Mouse (Mus musculus): ENCODE results near the gene Gpr173. TPM values are rescaled to one million over a fixed set of nuclear protein-coding genes. Genes with fewer than 3 reads are reported as not detected.

Gene Gpr173
- polyA plus RNA-seq, 1 experiment from 2014 or later, result 2.7 TPM

DNA sequence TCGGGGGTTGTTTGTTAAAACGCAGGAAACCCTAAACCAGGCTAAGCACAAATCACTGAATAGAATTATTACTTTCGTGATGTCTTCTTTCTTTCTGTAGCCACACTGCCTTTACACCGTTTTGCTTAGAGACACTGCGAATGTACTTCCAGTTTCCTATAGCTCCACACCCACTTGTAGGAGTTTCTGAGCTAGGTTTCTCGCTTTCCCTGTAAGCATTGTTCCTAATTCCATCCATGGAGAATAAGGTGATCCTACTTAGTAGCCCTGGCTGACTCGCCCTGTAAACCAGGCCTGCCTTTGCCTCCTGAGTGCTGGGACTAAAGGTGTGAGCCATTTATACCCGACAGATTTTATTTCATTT lies 40.8 kb downstream of the Gpr173 start:
- 0 out of 2 replicates have a peak, but pooled peaks have one; percentile 26 for ATAC-seq (ENCODE audit: insufficient number of reproducible peaks, insufficient read depth, low FRiP score, low read depth)

DNA sequence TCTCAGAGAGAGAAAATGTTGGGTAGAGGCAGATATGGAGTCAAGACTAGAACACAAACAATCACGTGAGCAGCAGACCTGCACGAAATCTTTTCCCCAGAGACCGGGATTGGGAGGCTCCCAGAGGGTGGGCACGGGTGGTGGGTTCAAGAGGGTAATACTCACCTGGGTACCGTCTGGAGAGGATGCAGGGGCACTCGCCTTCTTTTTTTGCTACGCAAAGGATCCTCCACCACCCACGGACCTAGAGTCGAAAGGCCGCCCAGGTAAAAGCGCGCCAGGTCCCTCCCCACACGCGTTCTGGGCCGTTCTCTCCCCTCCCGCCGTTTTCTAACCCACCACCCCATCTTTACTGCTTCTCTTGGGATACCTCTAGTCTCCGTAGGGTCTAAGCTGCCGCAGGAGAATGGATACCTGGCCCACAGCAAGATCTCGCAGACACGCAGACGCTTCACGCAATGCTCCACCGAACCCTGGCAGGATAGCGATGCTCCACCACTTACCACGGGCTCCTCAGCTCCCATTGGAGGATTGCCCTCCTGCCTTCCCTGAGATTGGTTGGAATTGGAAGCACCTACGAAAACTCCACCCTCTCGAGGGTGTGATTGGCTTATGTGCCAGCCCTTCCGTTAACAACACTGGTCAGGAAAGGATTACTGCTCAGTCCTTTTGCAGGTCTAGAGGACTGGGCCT lies 41.4 kb downstream of the Gpr173 start, which contains the start of gene Kantr:
TSS of gene Kantr (minus strand) at position 500 of the 693 bp plus-strand sequence.
- Histone ChIP-seq H3K9me3 (ENCODE audit: control insufficient read depth, low read length) (no peaks in the 10 kb centered on the region), H3K4me1 (ENCODE audit: control insufficient read depth in 2 of 2, insufficient read depth in 2 of 2, low read length in 2 of 2) (no peaks in the 10 kb centered on the region), H3K27ac (replicated peaks in 1 of 2; ENCODE audit: control insufficient read depth in 1 of 2, insufficient read depth in 1 of 2, low read depth in 2 of 2, low read length in 2 of 2) (peak within 1 kb of the TSS in 1 of 2 experiments; percentile 49; a peak in 1 of 4 replicates), H3K36me3 (ENCODE audit: control insufficient read depth, insufficient read depth, low read length) (no peaks in the 10 kb centered on the region), H3K4me3 (ENCODE audit: control insufficient read depth in 1 of 2, insufficient read depth in 1 of 2, low read depth in 1 of 2, low read length in 2 of 2) (peak within 1 kb of the TSS; percentile 57 to 88), H3K27me3 (ENCODE audit: control insufficient read depth, insufficient read depth, low read length) (peaks cover 3% of the 10 kb centered on the region; the same call in 1 of the 2 replicates), H3K9ac (ENCODE audit: low read length) (peak within 1 kb of the TSS; percentile 75), H3K4me2 (ENCODE audit: low read length) (peak within 1 kb of the TSS; percentile 69)
- peak; percentile 95 for ATAC-seq (ENCODE audit: insufficient number of reproducible peaks, insufficient read depth, low FRiP score, low read depth)
- WGBS, result 8% methylated on average over 27 of the region's 29 CpGs

More for the DNA sequence above, 40.8 kb downstream of the Gpr173 start:
- Histone ChIP-seq H3K27ac (replicated peaks in 1 of 2; ENCODE audit: control insufficient read depth in 1 of 2, insufficient read depth in 1 of 2, low read depth in 2 of 2, low read length in 2 of 2) (peak overlapping the region in 1 of 2 experiments; percentile 22; a peak in 1 of 4 replicates), H3K4me1 (ENCODE audit: control insufficient read depth in 2 of 2, insufficient read depth in 2 of 2, low read length in 2 of 2) (no peaks in the 10 kb centered on the region), H3K9me3 (ENCODE audit: control insufficient read depth, low read length) (no peaks in the 10 kb centered on the region), H3K4me3 (ENCODE audit: control insufficient read depth in 1 of 2, insufficient read depth in 1 of 2, low read depth in 1 of 2, low read length in 2 of 2) (peak overlapping the region in 1 of 2 experiments; percentile 57; a peak in 3 of 4 replicates), H3K36me3 (ENCODE audit: control insufficient read depth, insufficient read depth, low read length) (no peaks in the 10 kb centered on the region), H3K4me2 (ENCODE audit: low read length) (peak overlapping the region; percentile 69), H3K27me3 (ENCODE audit: control insufficient read depth, insufficient read depth, low read length) (peaks cover 3% of the 10 kb centered on the region; the same call in 1 of the 2 replicates), H3K9ac (ENCODE audit: low read length) (peak overlapping the region; percentile 60)
- WGBS, result 20% methylated on average over 8 of the region's 8 CpGs

DNA sequence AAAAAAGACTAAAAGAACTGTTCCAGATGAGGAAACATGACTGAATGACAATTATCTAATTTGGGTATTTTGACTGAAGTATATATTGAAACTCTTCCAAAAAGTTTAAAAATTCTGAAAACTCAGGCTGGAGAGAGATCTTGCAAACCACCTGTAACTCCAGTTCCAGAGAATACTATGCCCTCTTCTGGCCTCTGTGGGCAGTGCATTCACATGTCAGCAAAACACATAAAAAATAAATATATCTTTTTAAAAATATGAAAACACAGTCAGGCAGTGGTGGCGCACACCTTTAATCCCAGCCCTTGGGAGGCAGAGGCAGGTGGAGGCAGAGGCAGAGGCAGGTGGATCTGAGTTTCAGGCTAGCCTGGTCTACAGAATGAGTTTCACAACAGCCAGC lies 44.9 kb downstream of the Gpr173 start:
- Histone ChIP-seq H3K4me2 (ENCODE audit: low read length) (no peak overlapping the region), H3K4me3 (ENCODE audit: control insufficient read depth in 1 of 2, insufficient read depth in 1 of 2, low read depth in 1 of 2, low read length in 2 of 2) (no peak overlapping the region), H3K4me1 (ENCODE audit: control insufficient read depth in 2 of 2, insufficient read depth in 2 of 2, low read length in 2 of 2) (no peaks in the 10 kb centered on the region), H3K36me3 (ENCODE audit: control insufficient read depth, insufficient read depth, low read length) (no peaks in the 10 kb centered on the region), H3K9ac (ENCODE audit: low read length) (no peak overlapping the region), H3K27me3 (ENCODE audit: control insufficient read depth, insufficient read depth, low read length) (peaks cover 4% of the 10 kb centered on the region; the same call in 1 of the 2 replicates), H3K9me3 (ENCODE audit: control insufficient read depth, low read length) (no peaks in the 10 kb centered on the region), H3K27ac (replicated peaks in 1 of 2; ENCODE audit: control insufficient read depth in 1 of 2, insufficient read depth in 1 of 2, low read depth in 2 of 2, low read length in 2 of 2) (no peak overlapping the region)
- 89% methylated on average over 1 of the region's 1 CpGs for WGBS
- ATAC-seq (ENCODE audit: insufficient number of reproducible peaks, insufficient read depth, low FRiP score, low read depth), result no peak

DNA sequence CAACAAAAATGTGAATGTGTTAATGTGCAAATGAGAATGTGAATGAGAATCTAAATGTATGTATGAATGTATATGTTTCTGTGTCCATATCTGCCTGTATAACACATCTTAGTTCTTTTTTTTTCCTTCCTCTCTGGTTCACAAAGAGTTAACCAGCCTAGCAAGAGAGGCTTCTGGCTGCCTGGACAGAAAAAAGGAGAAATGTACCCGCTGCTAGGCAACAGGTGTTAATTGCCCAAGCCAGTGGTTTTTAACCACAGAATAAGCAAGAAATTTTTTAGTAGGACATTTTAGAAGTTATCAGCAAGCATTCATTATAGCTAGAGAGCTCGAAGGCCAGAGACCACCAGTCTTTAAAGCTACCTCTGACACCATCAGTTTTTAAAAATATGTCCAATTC lies 45.7 kb downstream of the Gpr173 start:
- Histone ChIP-seq H3K36me3 (ENCODE audit: control insufficient read depth, insufficient read depth, low read length) (no peaks in the 10 kb centered on the region), H3K4me1 (ENCODE audit: control insufficient read depth in 2 of 2, insufficient read depth in 2 of 2, low read length in 2 of 2) (no peaks in the 10 kb centered on the region), H3K4me2 (ENCODE audit: low read length) (no peak overlapping the region), H3K4me3 (ENCODE audit: control insufficient read depth in 1 of 2, insufficient read depth in 1 of 2, low read depth in 1 of 2, low read length in 2 of 2) (no peak overlapping the region), H3K9ac (ENCODE audit: low read length) (no peak overlapping the region), H3K9me3 (ENCODE audit: control insufficient read depth, low read length) (no peaks in the 10 kb centered on the region), H3K27me3 (ENCODE audit: control insufficient read depth, insufficient read depth, low read length) (peaks cover 4% of the 10 kb centered on the region; the same call in 1 of the 2 replicates), H3K27ac (replicated peaks in 1 of 2; ENCODE audit: control insufficient read depth in 1 of 2, insufficient read depth in 1 of 2, low read depth in 2 of 2, low read length in 2 of 2) (no peak overlapping the region)
- 53% methylated on average over 2 of the region's 2 CpGs for WGBS
- ATAC-seq (ENCODE audit: insufficient number of reproducible peaks, insufficient read depth, low FRiP score, low read depth), result no peak

DNA sequence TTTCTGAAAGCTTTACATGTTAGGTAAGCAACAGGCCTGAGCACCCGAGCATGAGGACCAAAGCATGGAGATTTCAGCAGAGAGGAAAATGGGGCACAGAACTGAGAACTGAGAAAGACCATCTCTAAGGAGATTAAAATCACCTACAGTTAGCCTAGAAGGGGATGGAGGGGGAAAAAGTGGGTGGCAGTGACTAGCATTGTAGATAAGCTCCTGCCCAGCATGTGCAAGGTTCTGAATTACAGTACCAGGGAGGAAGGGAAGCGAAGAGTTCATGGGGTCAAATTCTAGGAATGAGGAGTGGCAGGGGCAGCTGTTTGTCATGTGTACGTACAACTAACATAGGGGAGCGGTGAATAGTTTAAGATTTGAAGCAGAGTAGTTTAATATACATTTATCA lies 48.0 kb downstream of the Gpr173 start:
- no peak overlapping the region for H3K4me3 ChIP-seq (ENCODE audit: control insufficient read depth in 1 of 2, insufficient read depth in 1 of 2, low read depth in 1 of 2, low read length in 2 of 2)
- 77% methylated on average over 4 of the region's 4 CpGs for WGBS
- no peaks in the 10 kb centered on the region for H3K36me3 ChIP-seq (ENCODE audit: control insufficient read depth, insufficient read depth, low read length)
- H3K4me1 ChIP-seq (ENCODE audit: control insufficient read depth in 2 of 2, insufficient read depth in 2 of 2, low read length in 2 of 2), result no peaks in the 10 kb centered on the region
- H3K27ac ChIP-seq (replicated peaks in 1 of 2; ENCODE audit: control insufficient read depth in 1 of 2, insufficient read depth in 1 of 2, low read depth in 2 of 2, low read length in 2 of 2), result no peak overlapping the region
- peaks cover 4% of the 10 kb centered on the region; the same call in 1 of the 2 replicates for H3K27me3 ChIP-seq (ENCODE audit: control insufficient read depth, insufficient read depth, low read length)
- no peaks in the 10 kb centered on the region for H3K9me3 ChIP-seq (ENCODE audit: control insufficient read depth, low read length)
- H3K4me2 ChIP-seq (ENCODE audit: low read length), result no peak overlapping the region
- no peak for ATAC-seq (ENCODE audit: insufficient number of reproducible peaks, insufficient read depth, low FRiP score, low read depth)
- H3K9ac ChIP-seq (ENCODE audit: low read length), result no peak overlapping the region

DNA sequence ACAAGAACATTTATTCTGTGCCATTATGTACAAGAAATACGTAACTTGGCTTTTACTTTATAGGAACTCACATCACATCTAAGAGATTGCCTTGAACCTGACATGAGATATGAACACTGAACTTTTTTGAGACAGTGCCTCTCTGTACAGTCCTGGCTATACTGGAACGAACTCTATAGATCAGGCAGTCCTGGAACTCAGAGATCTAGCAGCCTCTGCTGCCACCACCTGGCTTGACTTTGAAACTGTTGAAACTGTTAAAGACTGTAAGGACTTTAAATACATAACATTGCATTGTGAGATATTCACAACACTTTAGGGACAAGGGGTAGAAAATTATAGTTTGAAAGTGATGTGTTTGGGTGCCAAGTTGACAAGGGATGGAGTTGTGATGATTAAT lies 60.6 kb downstream of the Gpr173 start:
- Histone ChIP-seq H3K36me3 (ENCODE audit: control insufficient read depth, insufficient read depth, low read length) (no peaks in the 10 kb centered on the region), H3K4me3 (ENCODE audit: control insufficient read depth in 1 of 2, insufficient read depth in 1 of 2, low read depth in 1 of 2, low read length in 2 of 2) (no peak overlapping the region), H3K4me1 (ENCODE audit: control insufficient read depth in 2 of 2, insufficient read depth in 2 of 2, low read length in 2 of 2) (no peaks in the 10 kb centered on the region), H3K9ac (ENCODE audit: low read length) (no peak overlapping the region), H3K4me2 (ENCODE audit: low read length) (no peak overlapping the region), H3K9me3 (ENCODE audit: control insufficient read depth, low read length) (no peaks in the 10 kb centered on the region), H3K27ac (replicated peaks in 1 of 2; ENCODE audit: control insufficient read depth in 1 of 2, insufficient read depth in 1 of 2, low read depth in 2 of 2, low read length in 2 of 2) (no peak overlapping the region), H3K27me3 (ENCODE audit: control insufficient read depth, insufficient read depth, low read length) (no peaks in the 10 kb centered on the region)
- 44% methylated on average over 2 of the region's 2 CpGs for WGBS
- no peak for ATAC-seq (ENCODE audit: insufficient number of reproducible peaks, insufficient read depth, low FRiP score, low read depth)

DNA sequence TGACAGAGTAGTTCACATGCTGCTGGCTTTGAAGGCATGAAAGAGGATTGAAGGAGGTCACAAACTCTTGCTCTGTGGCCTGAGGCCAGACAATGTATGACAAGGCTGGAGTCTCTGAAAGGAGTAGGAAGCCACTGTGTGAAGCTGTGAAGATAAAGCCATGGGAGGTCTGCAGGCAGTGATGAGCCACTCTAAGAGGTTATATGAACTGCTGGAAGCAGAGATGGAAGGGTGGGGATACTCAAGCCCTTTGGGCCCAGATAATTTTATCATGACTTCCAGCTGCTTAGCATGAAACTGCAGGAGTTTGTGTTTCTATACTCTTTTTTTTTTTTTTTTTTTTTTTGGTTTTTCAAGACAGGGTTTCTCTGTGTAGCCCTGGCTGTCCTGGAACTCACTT lies 61.1 kb downstream of the Gpr173 start:
- ATAC-seq (ENCODE audit: insufficient number of reproducible peaks, insufficient read depth, low FRiP score, low read depth), result no peak
- Histone ChIP-seq H3K4me1 (ENCODE audit: control insufficient read depth in 2 of 2, insufficient read depth in 2 of 2, low read length in 2 of 2) (no peaks in the 10 kb centered on the region), H3K9me3 (ENCODE audit: control insufficient read depth, low read length) (no peaks in the 10 kb centered on the region), H3K4me3 (ENCODE audit: control insufficient read depth in 1 of 2, insufficient read depth in 1 of 2, low read depth in 1 of 2, low read length in 2 of 2) (no peak overlapping the region), H3K27ac (replicated peaks in 1 of 2; ENCODE audit: control insufficient read depth in 1 of 2, insufficient read depth in 1 of 2, low read depth in 2 of 2, low read length in 2 of 2) (no peak overlapping the region), H3K36me3 (ENCODE audit: control insufficient read depth, insufficient read depth, low read length) (no peaks in the 10 kb centered on the region), H3K4me2 (ENCODE audit: low read length) (no peak overlapping the region), H3K27me3 (ENCODE audit: control insufficient read depth, insufficient read depth, low read length) (no peaks in the 10 kb centered on the region), H3K9ac (ENCODE audit: low read length) (no peak overlapping the region)

DNA sequence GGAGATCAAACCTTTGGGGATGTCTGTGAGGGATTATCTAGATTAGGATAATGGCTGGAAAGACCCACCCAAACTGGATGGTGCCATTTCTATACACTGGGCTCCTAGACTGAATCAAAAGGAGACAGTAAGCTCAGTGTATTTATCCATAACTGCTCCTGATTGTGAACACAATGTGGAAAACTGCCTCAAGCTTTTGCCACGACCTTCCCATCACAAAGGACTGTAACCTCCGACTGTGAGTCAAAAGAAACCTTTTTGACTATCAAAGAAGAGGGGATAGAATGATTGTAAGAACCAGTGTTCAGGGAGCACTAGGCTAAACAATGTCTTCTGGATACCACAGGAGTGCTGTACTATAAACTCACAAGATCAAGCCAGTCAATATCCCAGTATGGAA lies 62.3 kb downstream of the Gpr173 start:
- Histone ChIP-seq H3K4me3 (ENCODE audit: control insufficient read depth in 1 of 2, insufficient read depth in 1 of 2, low read depth in 1 of 2, low read length in 2 of 2) (no peak overlapping the region), H3K27ac (replicated peaks in 1 of 2; ENCODE audit: control insufficient read depth in 1 of 2, insufficient read depth in 1 of 2, low read depth in 2 of 2, low read length in 2 of 2) (no peak overlapping the region), H3K9ac (ENCODE audit: low read length) (no peak overlapping the region), H3K36me3 (ENCODE audit: control insufficient read depth, insufficient read depth, low read length) (no peaks in the 10 kb centered on the region), H3K27me3 (ENCODE audit: control insufficient read depth, insufficient read depth, low read length) (no peaks in the 10 kb centered on the region), H3K4me1 (ENCODE audit: control insufficient read depth in 2 of 2, insufficient read depth in 2 of 2, low read length in 2 of 2) (no peaks in the 10 kb centered on the region), H3K4me2 (ENCODE audit: low read length) (no peak overlapping the region), H3K9me3 (ENCODE audit: control insufficient read depth, low read length) (no peaks in the 10 kb centered on the region)
- 77% methylated on average over 2 of the region's 2 CpGs for WGBS
- no peak for ATAC-seq (ENCODE audit: insufficient number of reproducible peaks, insufficient read depth, low FRiP score, low read depth)

Data from heart, embryonic 14.5 days (tissue).